Mouse (Mus musculus): ENCODE data around the gene Tcf7l2. TPM values are rescaled to one million over a fixed set of nuclear protein-coding genes. Genes with fewer than 3 reads are reported as not detected.

Tcf7l2 gene
- polyA plus RNA-seq, 2 experiments from 2014 or later: 2.4 to 3.5 TPM

DNA sequence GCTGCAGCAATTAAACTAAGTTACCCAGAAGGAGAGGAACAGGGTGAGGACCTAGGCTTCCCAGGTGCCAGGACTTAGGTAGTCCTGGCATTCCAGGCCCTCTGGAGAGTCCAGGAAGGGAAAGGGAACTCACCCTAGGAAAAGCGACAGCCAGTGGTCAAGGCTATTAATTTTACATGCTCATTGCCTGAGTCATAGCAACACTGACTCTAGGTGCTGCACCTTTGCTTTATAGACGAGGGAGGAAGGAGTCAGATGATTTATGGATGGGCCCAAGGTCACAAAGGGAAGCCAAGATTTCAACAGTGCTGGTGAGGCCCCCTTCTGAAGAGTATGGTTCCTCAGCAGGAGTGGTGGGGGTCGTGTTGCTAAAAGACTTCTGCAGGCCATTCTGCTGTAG, 8.6 kb upstream of the Tcf7l2 start:
- no peak for ATAC-seq

DNA sequence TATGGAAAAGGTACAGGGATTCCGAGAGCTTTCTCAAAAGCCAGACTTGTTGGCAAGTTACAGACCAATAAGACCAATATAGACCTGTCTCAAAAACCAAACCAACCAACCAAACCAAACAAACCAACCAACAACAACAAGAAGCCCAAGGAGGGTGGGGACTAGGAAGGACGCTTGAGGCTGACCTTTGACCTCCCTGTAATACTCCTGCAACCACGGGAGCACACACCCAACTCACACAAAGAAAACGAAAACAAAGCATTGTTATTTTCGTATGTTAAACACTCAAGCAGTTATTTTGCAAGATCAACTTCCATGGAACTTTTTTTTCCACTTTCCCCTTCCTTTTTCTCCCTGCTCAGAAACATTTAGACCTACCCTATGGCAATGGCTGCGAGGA, 5.6 kb upstream of the Tcf7l2 start:
- no peak for ATAC-seq

DNA sequence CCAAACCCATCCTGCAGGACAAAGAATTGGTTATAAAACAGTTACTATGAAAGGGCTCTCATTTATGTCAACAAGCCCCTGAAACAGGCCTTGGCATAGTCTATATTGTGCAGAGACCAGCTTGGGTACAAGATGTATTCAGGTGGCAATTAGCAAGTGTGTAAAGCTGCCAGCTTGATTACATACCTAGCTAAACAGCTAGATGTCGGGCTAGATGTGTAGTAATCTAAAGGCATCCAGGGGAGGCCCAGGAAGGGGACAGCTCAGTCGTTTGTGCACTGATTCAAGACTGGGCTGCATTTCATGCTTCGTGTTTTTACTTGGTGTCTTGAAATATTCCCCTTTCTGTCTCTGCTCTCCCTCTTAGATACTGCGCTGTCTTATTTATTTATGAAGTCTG, 1.9 kb upstream of the Tcf7l2 start:
- ATAC-seq: no peak

DNA sequence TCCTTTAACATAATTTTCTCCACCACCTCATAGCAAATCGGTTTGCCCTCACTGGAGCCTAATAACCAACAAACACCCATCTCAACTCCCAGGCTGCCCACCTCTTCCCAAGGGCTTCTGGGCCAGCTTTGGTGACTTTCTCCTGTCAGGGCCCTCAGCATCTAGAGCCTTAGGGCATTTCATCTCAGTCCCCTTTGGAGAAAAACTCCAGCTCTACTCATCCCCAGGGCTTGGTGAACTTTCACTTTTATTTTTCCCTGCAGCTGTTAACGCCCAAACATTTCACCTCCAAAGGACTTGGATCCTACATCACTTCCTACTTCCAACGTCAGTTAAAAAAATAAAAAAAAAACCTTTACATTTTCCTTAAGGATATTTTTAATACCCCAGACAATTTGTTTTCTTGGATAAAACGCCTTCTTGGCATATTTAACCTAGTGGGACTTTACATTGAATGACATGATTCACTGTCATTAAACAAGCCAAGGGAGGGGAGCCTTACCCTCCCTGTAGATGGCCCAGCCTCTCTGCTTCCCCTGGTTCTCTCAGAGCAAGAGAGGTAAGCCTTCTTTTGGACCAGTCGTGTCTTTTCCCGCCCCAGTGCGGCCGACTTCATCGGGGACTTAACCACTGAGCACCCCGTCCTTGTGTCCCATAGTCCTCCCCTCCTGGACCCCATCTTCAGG, 724 bp upstream of the Tcf7l2 start:
- ATAC-seq: peak; percentile 34

GRCm38 (mm10) chr19:55742386-55743000, 873 bp downstream of the Tcf7l2 start:
- no peak for ATAC-seq

GRCm38 (mm10) chr19:55743001-55743556, 1.5 kb downstream of the Tcf7l2 start:
- no peak for ATAC-seq

DNA sequence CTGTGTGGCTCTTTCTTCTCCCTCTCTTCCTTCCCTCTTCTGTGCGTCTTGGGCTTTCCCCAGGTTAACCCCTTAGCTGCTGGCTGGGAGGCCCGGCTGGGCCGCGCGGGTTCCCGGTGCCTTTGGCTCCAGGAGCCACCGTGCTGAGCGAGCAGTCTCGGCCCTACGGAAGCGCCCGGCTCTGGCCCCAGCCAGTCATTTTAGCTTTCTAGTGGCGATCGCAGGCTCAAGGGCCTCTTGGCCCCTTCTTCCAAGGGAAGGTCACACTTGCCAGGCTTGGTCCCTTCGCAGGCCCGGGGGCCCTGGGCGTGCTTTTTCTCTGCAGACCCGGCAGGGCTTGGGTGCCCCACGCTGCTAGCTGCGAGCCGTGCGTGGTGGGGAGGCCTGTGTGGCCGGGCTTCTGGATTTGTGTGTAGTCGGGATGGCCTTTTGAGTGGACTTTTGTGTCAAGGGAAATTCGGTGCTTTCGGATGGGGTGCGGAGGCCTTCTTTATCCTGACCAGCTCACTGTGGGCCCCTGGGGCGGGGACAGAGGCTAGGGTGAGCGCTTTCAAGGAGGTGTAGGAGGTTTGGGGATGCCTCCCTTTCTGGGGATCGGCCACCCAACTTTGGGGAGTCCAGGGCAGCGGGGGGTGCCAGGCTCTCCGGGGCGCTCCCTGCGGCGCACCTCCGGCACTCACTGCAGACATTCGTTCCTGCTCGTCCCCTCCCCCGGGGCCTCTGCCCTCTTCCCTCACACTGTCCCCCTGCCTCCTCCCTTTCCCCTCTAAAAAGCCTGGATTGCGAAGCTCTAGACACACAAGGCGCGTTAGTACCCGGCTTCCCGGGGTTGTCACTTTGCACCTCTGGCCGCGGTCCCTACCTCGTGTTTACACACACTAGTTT, 2.2 kb downstream of the Tcf7l2 start:
- no peak for ATAC-seq

DNA sequence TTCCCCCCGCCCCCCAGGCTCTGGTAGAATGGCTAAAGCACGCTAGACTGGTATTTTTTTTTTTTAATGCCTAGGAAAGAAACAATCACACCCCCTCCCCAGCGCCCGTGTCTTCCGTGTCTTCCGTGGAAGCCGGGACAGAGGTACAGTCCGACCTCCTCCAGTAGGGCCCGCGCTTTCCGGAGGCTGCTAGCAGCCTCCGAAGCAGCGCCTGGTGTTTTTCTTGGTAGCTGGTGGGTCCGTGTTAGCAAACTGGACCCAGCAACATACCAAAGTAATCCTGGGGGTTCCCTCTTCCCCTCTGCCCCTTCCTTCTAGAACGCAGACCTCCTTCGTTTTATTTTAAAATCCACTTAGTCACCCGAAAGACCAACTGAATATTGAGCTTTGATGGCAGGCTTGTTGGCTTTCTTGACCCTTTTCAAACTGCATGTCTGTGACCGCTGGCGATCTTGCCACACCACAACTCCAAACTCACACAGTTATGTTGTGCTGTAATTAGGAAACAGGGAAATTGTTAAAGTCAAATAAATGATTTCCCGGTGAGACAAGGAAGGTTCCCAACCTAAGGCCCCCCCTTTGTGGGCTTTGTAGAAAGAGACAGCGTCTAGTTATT, 3.1 kb downstream of the Tcf7l2 start:
- ATAC-seq: no peak

- ATAC-seq: no peak
Measured at GRCm38 (mm10) chr19:55745192-55745578, 3.6 kb downstream of the Tcf7l2 start.

DNA sequence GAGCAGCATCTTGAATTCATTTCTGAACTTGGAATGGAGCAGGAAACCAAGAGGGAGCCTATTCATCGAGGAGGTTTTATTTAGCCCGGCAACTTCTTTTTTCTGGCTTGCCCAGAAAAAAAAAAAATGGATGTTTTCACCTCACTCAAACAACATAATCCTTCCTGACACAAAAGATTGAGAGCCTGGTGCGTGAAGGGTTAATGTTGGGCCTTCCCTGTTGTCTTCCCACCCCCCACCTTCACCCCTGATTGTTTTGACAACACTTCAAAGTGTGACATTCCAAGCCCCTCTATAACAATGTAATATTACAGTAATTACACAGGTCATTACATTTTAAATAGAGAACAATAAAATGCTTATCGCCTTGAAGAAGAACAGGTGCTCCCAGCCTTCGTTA, 4.6 kb downstream of the Tcf7l2 start:
- ATAC-seq: no peak

DNA sequence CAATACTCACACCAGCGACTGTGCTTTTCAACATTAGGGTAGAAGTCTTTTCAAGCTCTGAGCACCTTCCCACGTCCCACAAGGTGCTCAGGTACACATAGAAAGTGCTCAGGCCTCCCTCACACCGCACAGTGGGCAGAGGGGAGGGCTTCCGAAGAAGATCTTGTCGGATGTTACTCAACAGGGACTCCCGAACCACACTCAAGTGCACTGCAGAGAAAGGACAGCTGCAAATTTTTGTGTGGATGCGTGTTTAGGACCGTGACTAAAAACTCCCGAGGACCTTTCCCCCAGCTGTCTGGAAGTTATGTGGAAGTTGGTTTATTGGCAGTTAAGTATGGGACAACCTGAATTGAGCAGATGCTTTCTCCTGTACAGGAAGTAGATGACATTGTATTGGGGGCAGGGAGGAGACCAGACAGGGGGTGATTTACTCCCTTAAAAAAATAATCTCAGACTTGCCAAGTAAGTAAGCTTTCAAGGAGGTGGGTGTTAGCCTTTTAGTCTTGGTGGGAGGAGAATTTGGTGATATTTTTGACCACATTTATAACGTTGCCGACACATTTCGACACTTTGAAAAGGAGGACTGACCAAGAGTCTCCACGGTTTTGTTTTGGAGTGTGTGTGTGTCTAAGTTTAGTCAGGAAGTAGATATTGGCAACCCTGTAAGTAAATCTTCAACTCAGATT, 5.8 kb downstream of the Tcf7l2 start:
- no peak for ATAC-seq

GRCm38 (mm10) chr19:55747926-55748291, 6.3 kb downstream of the Tcf7l2 start:
- no peak for ATAC-seq

GRCm38 (mm10) chr19:55748801-55749200, 7.2 kb downstream of the Tcf7l2 start:
- ATAC-seq: no peak

GRCm38 (mm10) chr19:55749532-55749931, 7.9 kb downstream of the Tcf7l2 start:
- ATAC-seq: no peak

DNA sequence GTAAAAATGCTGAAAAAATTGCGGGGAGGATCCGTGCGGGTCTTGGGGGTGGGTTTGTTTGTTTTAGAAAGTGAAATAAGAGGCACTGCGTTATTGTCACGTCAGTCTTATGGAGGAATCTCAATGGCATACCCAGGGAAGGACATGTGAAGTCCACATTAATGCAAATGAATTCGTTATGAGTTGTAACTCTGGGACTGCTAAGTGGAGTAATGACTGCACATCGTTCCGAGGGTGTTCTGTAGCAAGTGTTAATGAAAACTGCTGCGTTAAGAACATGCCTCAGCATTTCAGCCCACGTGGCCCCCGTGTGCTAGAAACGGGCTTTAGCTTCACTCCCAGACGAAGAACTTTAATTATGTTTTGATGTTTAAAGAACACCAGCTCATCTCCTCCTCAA, 8.4 kb downstream of the Tcf7l2 start:
- no peak for ATAC-seq

DNA sequence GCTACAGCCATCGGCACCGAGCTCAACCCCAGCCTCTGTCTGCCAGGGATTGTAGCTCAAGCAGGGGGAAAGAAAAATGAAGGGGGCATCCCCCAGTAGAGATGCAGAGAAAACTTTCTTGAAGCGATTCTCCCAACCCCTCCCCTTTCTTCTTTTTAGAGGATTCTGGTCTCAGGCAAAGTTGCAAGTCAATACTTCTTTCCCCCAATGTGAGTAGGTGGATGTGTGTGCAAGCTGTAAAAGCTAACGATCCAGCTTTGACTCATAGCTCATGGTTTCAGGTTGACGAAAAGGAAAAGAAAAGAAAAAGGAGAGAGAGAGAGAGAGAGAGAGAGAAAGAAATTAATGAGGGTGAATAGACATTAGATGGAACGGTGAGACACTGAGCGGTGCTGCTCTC, 8.8 kb downstream of the Tcf7l2 start:
- ATAC-seq: no peak

- ATAC-seq: no peak
Measured at GRCm38 (mm10) chr19:55752861-55753260, 11.2 kb downstream of the Tcf7l2 start.

DNA sequence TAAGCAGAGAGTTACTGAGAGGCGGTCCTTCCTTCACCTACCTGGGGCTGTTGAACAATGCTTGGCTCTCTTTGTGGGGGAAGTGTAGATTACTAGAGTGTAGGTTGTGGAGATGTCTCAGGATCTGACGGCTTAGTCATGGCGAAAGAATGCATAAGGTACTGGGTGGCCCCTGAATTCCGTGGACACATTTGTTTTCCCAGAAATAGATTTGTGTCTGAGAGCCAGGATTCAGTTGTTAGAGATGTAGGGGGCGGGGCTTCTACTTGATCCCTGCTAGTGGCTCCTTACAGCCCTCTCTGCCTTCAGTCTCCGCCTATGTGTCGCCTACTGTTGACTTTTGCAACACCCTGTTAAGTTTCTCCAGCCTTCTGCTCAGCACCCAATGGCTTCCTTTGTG, 12.7 kb downstream of the Tcf7l2 start:
- no peak for ATAC-seq

DNA sequence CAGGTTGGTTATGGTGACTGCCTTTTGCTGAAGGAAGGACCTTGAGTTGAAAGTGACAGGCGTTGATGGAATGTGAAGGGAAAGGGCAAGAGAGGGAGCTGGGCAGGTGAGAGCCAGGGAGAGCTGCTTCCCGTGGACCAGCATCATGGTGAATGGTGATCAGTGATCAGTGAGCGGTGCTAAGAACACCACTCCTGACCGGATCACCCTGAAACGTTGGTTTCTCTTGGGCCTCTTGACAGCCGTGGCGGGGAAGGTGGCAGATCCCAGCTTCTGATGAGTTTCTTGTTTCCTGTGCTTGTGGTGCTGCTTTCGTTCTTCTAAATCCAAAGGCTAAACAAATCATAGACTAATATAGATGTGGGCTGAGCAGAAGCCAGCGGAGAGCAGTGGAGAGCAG, 13.8 kb downstream of the Tcf7l2 start:
- ATAC-seq: no peak

DNA sequence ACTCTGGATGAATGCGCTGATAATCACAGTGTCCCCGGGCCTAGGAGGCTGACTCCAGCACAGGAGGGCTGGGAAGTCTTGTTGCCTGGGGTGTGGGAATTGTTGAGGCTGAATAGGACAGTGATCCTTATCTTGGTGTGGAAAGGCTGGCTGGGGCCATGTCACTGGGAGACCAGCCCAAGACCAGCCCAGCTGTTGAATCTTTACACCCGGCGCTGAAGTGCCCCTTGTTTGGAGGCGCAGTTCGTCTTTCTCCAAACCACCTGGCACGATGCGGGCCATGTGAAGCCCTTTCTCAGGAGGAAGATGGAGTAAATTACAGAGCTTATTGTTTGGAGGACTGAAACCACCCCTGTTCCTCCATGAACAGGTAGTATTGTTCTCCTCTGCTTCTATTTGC, 15.1 kb downstream of the Tcf7l2 start:
- no peak for ATAC-seq

- no peak for ATAC-seq
Measured at GRCm38 (mm10) chr19:55757403-55757802, 15.8 kb downstream of the Tcf7l2 start.

DNA sequence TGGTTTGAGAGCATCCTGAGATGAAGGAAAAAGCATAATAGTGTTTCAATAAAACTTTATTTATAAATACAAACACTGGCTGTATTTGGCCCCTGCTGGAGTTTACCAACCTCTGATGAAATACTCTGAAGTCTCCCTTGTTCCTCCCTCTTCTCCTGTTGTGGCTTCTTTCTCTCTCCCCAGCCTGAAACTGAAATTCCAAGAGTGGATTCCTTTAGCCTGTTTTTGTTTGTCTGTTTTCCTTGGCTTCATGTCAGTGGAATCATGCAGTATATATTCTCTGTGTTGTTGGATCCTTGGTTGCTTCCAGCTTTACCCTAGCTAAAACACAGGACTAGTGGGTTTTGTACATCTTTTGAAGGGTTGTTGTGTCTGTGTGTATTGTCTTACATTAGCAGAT, 16.5 kb downstream of the Tcf7l2 start:
- ATAC-seq: no peak
